Mouse (Mus musculus) lung, postnatal 25 days (tissue): Measurements from ENCODE around the gene Rrp36.
A peak's percentile ranks its signal among the peaks of the same experiment; 100 is the strongest.

ENCODE experiments used
- DNase-seq: peaks from one replicate; pipeline ENCODE4 v3.0.0; 2022; ENCODE audit warnings: low spot score

Rrp36 gene

GRCm38 (mm10) chr17:46673850-46674529, at the start of gene Rrp36:
Gene Rrp36 (minus strand): TSS chr17:46674352.
- DNase-seq: peak; percentile 95

- DNase-seq: no peak
These were observed 46.9 kb upstream of the Rrp36 start for GRCm38 (mm10) chr17:46721077-46721476.

GRCm38 (mm10) chr17:46714756-46715481, 40.8 kb upstream of the Rrp36 start:
- no peak for DNase-seq

GRCm38 (mm10) chr17:46713849-46714248, 39.7 kb upstream of the Rrp36 start:
- no peak for DNase-seq

GRCm38 (mm10) chr17:46712442-46712841, 38.3 kb upstream of the Rrp36 start:
- no peak for DNase-seq

GRCm38 (mm10) chr17:46711612-46712271, 37.6 kb upstream of the Rrp36 start:
- DNase-seq: no peak

GRCm38 (mm10) chr17:46710959-46711597, 36.9 kb upstream of the Rrp36 start, which contains the start of gene Pex6:
Gene Pex6 (plus strand): TSS chr17:46711463.
- peak; percentile 93 for DNase-seq

GRCm38 (mm10) chr17:46706375-46707089, 32.4 kb upstream of the Rrp36 start:
- DNase-seq: peak; percentile 56

- DNase-seq: peak; percentile 99
These were observed 31.0 kb upstream of the Rrp36 start, which contains the start of gene Ppp2r5d for GRCm38 (mm10) chr17:46704887-46705835. Gene Ppp2r5d (minus strand): TSS chr17:46705111.

- no peak for DNase-seq
These were observed 30.1 kb upstream of the Rrp36 start for GRCm38 (mm10) chr17:46703971-46704886.

- no peak for DNase-seq
These were observed 28.4 kb upstream of the Rrp36 start for GRCm38 (mm10) chr17:46702506-46702905.

- no peak for DNase-seq
These were observed 27.9 kb upstream of the Rrp36 start for GRCm38 (mm10) chr17:46702100-46702499.

GRCm38 (mm10) chr17:46701489-46701888, 27.3 kb upstream of the Rrp36 start:
- no peak for DNase-seq

- no peak for DNase-seq
These were observed 25.8 kb upstream of the Rrp36 start for GRCm38 (mm10) chr17:46699912-46700311.

- no peak for DNase-seq
These were observed 25.1 kb upstream of the Rrp36 start for GRCm38 (mm10) chr17:46699245-46699644.

- no peak for DNase-seq
These were observed 24.4 kb upstream of the Rrp36 start for GRCm38 (mm10) chr17:46698515-46698914.

GRCm38 (mm10) chr17:46694517-46695063, 20.4 kb upstream of the Rrp36 start:
- DNase-seq: no peak

- no peak for DNase-seq
These were observed 17.2 kb upstream of the Rrp36 start for GRCm38 (mm10) chr17:46691390-46691789.

- DNase-seq: no peak
These were observed 16.5 kb upstream of the Rrp36 start for GRCm38 (mm10) chr17:46690665-46691064.
